Mouse (Mus musculus): ENCODE results near the gene Umodl1. TPM values are rescaled to one million over a fixed set of nuclear protein-coding genes. Genes with fewer than 3 reads are reported as not detected.

The Umodl1 gene
- polyA plus RNA-seq, 1 experiment from 2014 or later = not detected

DNA sequence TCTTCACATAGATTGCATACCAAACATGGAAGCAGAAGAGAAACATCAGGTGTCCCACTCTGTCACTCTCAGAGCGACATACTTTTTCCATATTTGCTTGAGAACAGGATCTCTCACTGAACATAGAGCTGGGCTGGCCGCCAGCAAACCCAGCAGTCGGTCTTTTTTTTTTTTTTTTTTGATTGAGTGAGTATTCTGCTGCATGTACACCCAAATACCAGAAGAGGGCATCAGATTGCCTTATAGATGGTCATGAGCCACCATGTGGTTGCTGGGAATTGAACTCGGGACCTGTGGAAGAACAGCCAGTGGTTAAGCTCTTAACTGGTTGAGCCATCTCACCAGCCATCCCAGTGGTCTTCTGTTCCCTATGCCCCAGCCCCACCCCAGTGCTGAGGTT lies 30.9 kb upstream of the Umodl1 start:
- WGBS = 45% methylated on average over 4 of the region's 4 CpGs
- Histone ChIP-seq H3K36me3 (ENCODE audit: control insufficient read depth, insufficient read depth, low read length) (no peaks in the 10 kb centered on the region), H3K4me1 (replicated peaks; ENCODE audit: control insufficient read depth, insufficient read depth) (no peaks in the 10 kb centered on the region), H3K9ac (ENCODE audit: low read length) (no peak overlapping the region), H3K9me3 (ENCODE audit: control insufficient read depth, low read length) (no peaks in the 10 kb centered on the region), H3K4me3 (ENCODE audit: low read depth, low read length) (no peak overlapping the region), H3K27me3 (ENCODE audit: control insufficient read depth, insufficient read depth, low read length) (no peaks in the 10 kb centered on the region), H3K4me2 (replicated peaks; ENCODE audit: low read depth) (no peak overlapping the region), H3K27ac (replicated peaks) (no peak overlapping the region)
- peak; percentile 29; the same call in 1 of the 2 replicates for TF ChIP-seq CTCF (IDR thresholded peaks at IDR 0.05; ENCODE audit: low read depth)
- TF ChIP-seq EP300 (optimal IDR thresholded peaks at IDR 0.05) = no peak
- DNase-seq (ENCODE audit: low spot score) (no peak), ATAC-seq (ENCODE audit: low FRiP score, low TSS enrichment) (no peak)

DNA sequence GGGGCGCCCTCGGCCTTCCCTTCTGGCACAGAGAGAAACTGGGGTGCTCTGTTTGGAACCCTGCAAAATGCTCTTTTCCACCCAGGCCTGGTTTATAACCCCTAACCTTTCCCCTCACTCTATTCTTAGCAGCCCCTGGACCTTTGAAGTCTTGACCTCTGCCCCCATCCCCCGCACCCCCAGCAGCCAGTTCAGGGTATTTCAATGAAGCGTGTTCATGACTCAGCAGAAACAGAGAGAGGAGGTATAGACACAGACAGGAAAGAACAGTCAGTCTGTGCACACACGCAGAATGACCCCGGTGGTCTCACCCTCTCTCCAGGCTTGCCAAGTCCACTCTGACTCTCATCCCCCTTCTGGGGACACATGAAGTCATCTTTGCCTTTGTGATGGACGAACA lies 23.6 kb upstream of the Umodl1 start:
- Histone ChIP-seq H3K27ac (replicated peaks) (no peak overlapping the region), H3K27me3 (ENCODE audit: control insufficient read depth, insufficient read depth, low read length) (no peaks in the 10 kb centered on the region), H3K4me2 (replicated peaks; ENCODE audit: low read depth) (no peak overlapping the region), H3K9ac (ENCODE audit: low read length) (no peak overlapping the region), H3K4me1 (replicated peaks; ENCODE audit: control insufficient read depth, insufficient read depth) (no peaks in the 10 kb centered on the region), H3K36me3 (ENCODE audit: control insufficient read depth, insufficient read depth, low read length) (no peaks in the 10 kb centered on the region), H3K4me3 (ENCODE audit: low read depth, low read length) (no peak overlapping the region), H3K9me3 (ENCODE audit: control insufficient read depth, low read length) (no peaks in the 10 kb centered on the region)
- DNase-seq (ENCODE audit: low spot score) (no peak), ATAC-seq (ENCODE audit: low FRiP score, low TSS enrichment) (no peak)
- no peak for TF ChIP-seq CTCF (IDR thresholded peaks at IDR 0.05; ENCODE audit: low read depth)
- TF ChIP-seq EP300 (optimal IDR thresholded peaks at IDR 0.05) = no peak
- 79% methylated on average over 7 of the region's 7 CpGs for whole genome bisulfite sequencing

DNA sequence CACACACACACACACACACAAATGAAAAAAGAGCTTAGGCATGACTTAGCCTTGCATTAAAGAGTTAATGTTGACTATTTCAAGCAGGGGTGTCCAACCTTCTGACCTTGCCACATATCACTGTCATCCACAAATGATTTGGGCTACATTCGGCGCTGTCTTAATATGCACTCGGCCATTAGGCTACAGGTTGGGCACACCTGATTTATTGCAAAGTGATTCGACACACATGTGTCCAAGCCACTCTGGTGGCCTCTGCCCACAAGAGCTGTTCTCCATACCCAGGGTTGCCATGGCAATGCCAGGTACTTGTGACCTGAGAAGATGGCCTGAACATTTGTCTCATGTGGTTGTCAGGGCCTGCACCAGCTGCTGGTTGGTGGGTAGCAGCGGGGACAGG lies 21.6 kb upstream of the Umodl1 start:
- WGBS = 75% methylated on average over 5 of the region's 5 CpGs
- no peak overlapping the region for H3K9ac ChIP-seq (ENCODE audit: low read length)
- TF ChIP-seq CTCF (IDR thresholded peaks at IDR 0.05; ENCODE audit: low read depth) (no peak), EP300 (optimal IDR thresholded peaks at IDR 0.05) (no peak)

DNA sequence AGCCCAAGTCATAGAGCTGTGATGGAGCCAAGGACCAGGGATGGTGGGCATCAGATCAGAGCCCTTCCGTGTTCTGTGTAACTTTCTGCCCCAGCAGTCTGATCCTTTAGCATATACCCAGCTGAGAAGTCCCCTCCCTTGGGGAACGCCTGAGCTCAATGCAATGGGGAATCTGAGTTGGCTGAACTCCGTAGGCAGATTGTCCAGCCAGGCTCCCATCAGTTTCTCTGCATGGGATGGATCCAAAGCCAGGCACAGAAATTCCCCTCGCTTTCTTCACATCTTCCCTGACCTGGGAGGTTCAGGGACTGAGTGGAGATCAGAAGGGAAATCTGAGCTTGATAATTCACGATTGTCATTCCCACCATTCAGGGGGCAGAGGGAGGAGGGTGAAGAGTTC lies 19.1 kb upstream of the Umodl1 start:
- WGBS = 65% methylated on average over 5 of the region's 5 CpGs
- Histone ChIP-seq H3K9ac (ENCODE audit: low read length) (no peak overlapping the region), H3K4me2 (replicated peaks; ENCODE audit: low read depth) (no peak overlapping the region), H3K36me3 (ENCODE audit: control insufficient read depth, insufficient read depth, low read length) (no peaks in the 10 kb centered on the region), H3K4me3 (ENCODE audit: low read depth, low read length) (no peak overlapping the region), H3K27me3 (ENCODE audit: control insufficient read depth, insufficient read depth, low read length) (no peaks in the 10 kb centered on the region), H3K4me1 (replicated peaks; ENCODE audit: control insufficient read depth, insufficient read depth) (no peaks in the 10 kb centered on the region), H3K9me3 (ENCODE audit: control insufficient read depth, low read length) (no peaks in the 10 kb centered on the region), H3K27ac (replicated peaks) (no peak overlapping the region)
- DNase-seq (ENCODE audit: low spot score) = no peak
- TF ChIP-seq CTCF (IDR thresholded peaks at IDR 0.05; ENCODE audit: low read depth) = no peak
- TF ChIP-seq EP300 (optimal IDR thresholded peaks at IDR 0.05) = no peak
- ATAC-seq (ENCODE audit: low FRiP score, low TSS enrichment) = no peak

More for the DNA sequence above, 21.6 kb upstream of the Umodl1 start:
- no peak overlapping the region for H3K4me2 ChIP-seq (replicated peaks; ENCODE audit: low read depth)
- no peak overlapping the region for H3K4me3 ChIP-seq (ENCODE audit: low read depth, low read length)
- no peaks in the 10 kb centered on the region for H3K27me3 ChIP-seq (ENCODE audit: control insufficient read depth, insufficient read depth, low read length)
- H3K4me1 ChIP-seq (replicated peaks; ENCODE audit: control insufficient read depth, insufficient read depth) = no peaks in the 10 kb centered on the region
- H3K9me3 ChIP-seq (ENCODE audit: control insufficient read depth, low read length) = no peaks in the 10 kb centered on the region
- no peak overlapping the region for H3K27ac ChIP-seq (replicated peaks)
- ATAC-seq (ENCODE audit: low FRiP score, low TSS enrichment) = no peak
- no peak for DNase-seq (ENCODE audit: low spot score)
- no peaks in the 10 kb centered on the region for H3K36me3 ChIP-seq (ENCODE audit: control insufficient read depth, insufficient read depth, low read length)

DNA sequence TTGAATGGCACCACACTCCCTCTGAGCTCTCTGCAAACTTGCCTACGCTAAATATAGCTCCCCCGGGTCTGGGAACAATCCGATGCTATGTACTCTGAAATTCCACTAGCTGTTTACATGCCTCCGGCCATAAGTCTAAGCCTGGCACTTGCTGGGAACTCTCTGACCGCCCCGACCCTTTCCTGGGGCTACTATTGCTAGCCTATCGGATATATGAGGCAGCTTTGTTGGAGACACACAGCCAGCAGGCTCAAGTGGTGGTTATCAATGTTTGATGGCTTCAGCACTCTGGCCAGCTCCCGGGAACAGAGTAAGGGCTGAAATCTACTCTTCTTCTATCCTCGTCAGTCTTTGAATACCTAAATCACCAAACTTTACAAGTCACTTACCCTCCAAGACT lies 15.9 kb upstream of the Umodl1 start:
- Histone ChIP-seq H3K9me3 (ENCODE audit: control insufficient read depth, low read length) (no peaks in the 10 kb centered on the region), H3K4me3 (ENCODE audit: low read depth, low read length) (no peak overlapping the region), H3K9ac (ENCODE audit: low read length) (no peak overlapping the region), H3K4me2 (replicated peaks; ENCODE audit: low read depth) (no peak overlapping the region), H3K36me3 (ENCODE audit: control insufficient read depth, insufficient read depth, low read length) (no peaks in the 10 kb centered on the region), H3K27me3 (ENCODE audit: control insufficient read depth, insufficient read depth, low read length) (no peaks in the 10 kb centered on the region), H3K4me1 (replicated peaks; ENCODE audit: control insufficient read depth, insufficient read depth) (no peaks in the 10 kb centered on the region), H3K27ac (replicated peaks) (no peak overlapping the region)
- 46% methylated on average over 9 of the region's 9 CpGs for WGBS
- ATAC-seq (ENCODE audit: low FRiP score, low TSS enrichment) (no peak), DNase-seq (ENCODE audit: low spot score) (peak; percentile 30)
- TF ChIP-seq EP300 (optimal IDR thresholded peaks at IDR 0.05) (no peak), CTCF (IDR thresholded peaks at IDR 0.05; ENCODE audit: low read depth) (no peak)

DNA sequence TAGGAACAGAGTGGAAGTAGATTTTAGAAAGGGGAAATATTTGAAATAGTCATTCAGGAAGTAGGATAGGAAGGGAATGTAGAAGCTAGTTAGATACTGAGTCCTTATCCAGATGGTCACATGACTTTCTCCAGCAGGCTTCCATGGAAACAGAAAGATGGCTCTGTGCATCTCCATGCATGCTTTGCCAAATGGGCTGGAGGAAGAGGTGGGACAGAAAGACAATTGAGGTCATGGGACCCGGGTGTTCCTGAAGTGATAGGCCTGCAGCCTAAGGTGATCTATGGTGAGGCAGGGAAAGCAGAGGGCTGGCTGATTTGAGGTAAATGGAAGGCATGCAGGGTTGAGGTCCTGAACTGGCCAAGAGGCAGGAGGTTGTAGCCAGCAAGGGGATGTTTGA lies 6.1 kb upstream of the Umodl1 start:
- TF ChIP-seq EP300 (optimal IDR thresholded peaks at IDR 0.05) (no peak), CTCF (IDR thresholded peaks at IDR 0.05; ENCODE audit: low read depth) (no peak)
- no peak overlapping the region for H3K4me2 ChIP-seq (replicated peaks; ENCODE audit: low read depth)
- ATAC-seq (ENCODE audit: low FRiP score, low TSS enrichment) (no peak), DNase-seq (ENCODE audit: low spot score) (no peak)
- H3K36me3 ChIP-seq (ENCODE audit: control insufficient read depth, insufficient read depth, low read length) = no peaks in the 10 kb centered on the region
- no peak overlapping the region for H3K9ac ChIP-seq (ENCODE audit: low read length)
- H3K4me3 ChIP-seq (ENCODE audit: low read depth, low read length) = no peak overlapping the region
- no peaks in the 10 kb centered on the region for H3K9me3 ChIP-seq (ENCODE audit: control insufficient read depth, low read length)
- H3K4me1 ChIP-seq (replicated peaks; ENCODE audit: control insufficient read depth, insufficient read depth) = no peaks in the 10 kb centered on the region
- 67% methylated on average over 1 of the region's 1 CpGs for WGBS
- no peaks in the 10 kb centered on the region for H3K27me3 ChIP-seq (ENCODE audit: control insufficient read depth, insufficient read depth, low read length)
- no peak overlapping the region for H3K27ac ChIP-seq (replicated peaks)
